Mouse (Mus musculus): ENCODE data around the gene Arglu1. TPM values are rescaled to one million over a fixed set of nuclear protein-coding genes. Genes with fewer than 3 reads are reported as not detected.

Arglu1 gene
- polyA plus RNA-seq, 1 experiment from 2014 or later = 137 TPM

DNA sequence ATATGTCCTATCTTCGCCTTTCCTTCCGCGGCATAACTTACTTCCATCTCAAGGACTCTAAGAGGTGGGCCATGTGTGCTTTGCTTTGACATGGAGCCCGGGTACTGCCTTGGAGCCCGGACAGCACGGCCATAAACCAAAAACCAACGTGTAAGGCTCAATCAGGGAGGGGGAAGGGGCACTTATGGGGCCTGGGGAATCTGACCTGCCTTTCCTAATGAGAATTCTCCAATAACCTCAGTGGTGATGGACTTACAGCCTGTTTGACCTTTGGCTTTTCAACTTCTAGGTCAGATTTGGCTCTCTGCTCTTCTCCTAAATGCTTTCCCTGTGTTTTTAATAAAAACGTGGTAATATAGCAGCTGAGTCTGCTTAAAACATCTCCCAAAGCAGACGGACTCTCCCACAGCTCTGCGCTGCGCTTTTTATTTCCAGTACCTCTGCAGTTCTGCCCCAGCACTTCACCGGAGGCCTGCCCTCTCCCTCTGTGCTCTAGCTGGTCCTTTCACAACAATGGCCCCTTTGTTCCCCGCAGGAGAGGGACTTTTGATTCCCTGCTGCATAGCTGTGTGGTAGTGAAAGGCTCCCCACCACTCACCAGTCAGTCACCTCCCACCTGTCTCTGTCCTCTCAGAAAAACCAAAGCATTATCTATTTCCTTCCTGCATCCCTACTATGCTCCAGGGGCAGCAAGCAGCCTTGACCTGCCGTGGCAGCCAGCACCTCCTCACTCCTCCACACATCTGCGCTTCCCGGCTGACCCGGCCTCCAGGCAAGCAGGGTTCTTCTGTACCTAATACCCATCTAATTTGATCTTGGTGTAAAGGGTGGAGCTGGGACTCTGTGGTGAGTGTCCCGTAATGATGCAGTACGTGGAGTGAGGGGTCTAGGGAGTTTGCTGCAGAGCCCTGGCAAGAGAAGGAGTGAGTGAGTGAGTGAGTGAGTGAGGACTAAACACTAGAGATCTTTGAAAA is 70.8 kb downstream of the Arglu1 start:
- peaks cover 25% of the 10 kb centered on the region for H3K4me1 ChIP-seq
- 41% methylated on average over 19 of the region's 19 CpGs for WGBS
- H3K27ac ChIP-seq = peak overlapping the region; percentile 40
- ATAC-seq (ENCODE audit: insufficient number of reproducible peaks, low FRiP score, low TSS enrichment, low read depth) = 0 out of 2 replicates have a peak, but pooled peaks have one; percentile 30
- H3K4me3 ChIP-seq = no peak overlapping the region
- peaks cover 53% of the 10 kb centered on the region for H3K36me3 ChIP-seq
- H3K9ac ChIP-seq = no peak overlapping the region
- no peaks in the 10 kb centered on the region for H3K27me3 ChIP-seq
- no peaks in the 10 kb centered on the region for H3K9me3 ChIP-seq
- no peak overlapping the region for H3K4me2 ChIP-seq

Small RNA genes lying within 50 kb of the gene (microRNA-seq; reads per million reads assigned to microRNA genes)
- gene Mir7654 = 4.5 reads per million, percentile 14 among the genes with 10 or more reads in this experiment

Other genes starting within 250 kb of the Arglu1 start
- 20.8 and 29.9 TPM in 2 replicates for gene Efnb2, start 29.3 kb downstream of the Arglu1 start, polyA plus RNA-seq (2015; fragmentation: Nextera tagmentation; extraction: Ambion mirVana)

All from limb, embryonic 15.5 days (tissue).